Mouse (Mus musculus): ENCODE data around the gene Tnfrsf18. TPM values are rescaled to one million over a fixed set of nuclear protein-coding genes. Genes with fewer than 3 reads are reported as not detected.

Tnfrsf18 gene
- polyA plus RNA-seq, 1 experiment from 2014 or later, result 0.65 TPM

- no peak for DNase-seq (ENCODE audit: low spot score)
- H3K27ac ChIP-seq (replicated peaks; ENCODE audit: low read depth, low read length), result no peak overlapping the region
- H3K9ac ChIP-seq (ENCODE audit: low read length), result no peak overlapping the region
- H3K4me3 ChIP-seq (ENCODE audit: low read depth, low read length), result no peak overlapping the region
- no peaks in the 10 kb centered on the region for H3K4me1 ChIP-seq (ENCODE audit: control insufficient read depth, insufficient read depth, low read length)
- 89% methylated on average over 3 of the region's 3 CpGs for WGBS
- ATAC-seq (ENCODE audit: insufficient number of reproducible peaks, low FRiP score, low TSS enrichment, low read depth), result no peak
- no peak overlapping the region for H3K4me2 ChIP-seq (ENCODE audit: low read depth, severe bottlenecking)
- no peaks in the 10 kb centered on the region for H3K27me3 ChIP-seq (ENCODE audit: control insufficient read depth, insufficient read depth, low read length)
- H3K36me3 ChIP-seq (ENCODE audit: control insufficient read depth, insufficient read depth, low read length), result peaks cover 31% of the 10 kb centered on the region
- no peaks in the 10 kb centered on the region for H3K9me3 ChIP-seq (ENCODE audit: control insufficient read depth, low read length)
Measured at GRCm38 (mm10) chr4:156004109-156004508, 21.9 kb upstream of the Tnfrsf18 start.

GRCm38 (mm10) chr4:156008369-156008768 lies 17.6 kb upstream of the Tnfrsf18 start:
- no peak overlapping the region for H3K4me2 ChIP-seq (ENCODE audit: low read depth, severe bottlenecking)
- 94% methylated on average over 4 of the region's 4 CpGs for WGBS
- no peak overlapping the region for H3K4me3 ChIP-seq (ENCODE audit: low read depth, low read length)
- H3K9ac ChIP-seq (ENCODE audit: low read length), result no peak overlapping the region
- no peaks in the 10 kb centered on the region for H3K27me3 ChIP-seq (ENCODE audit: control insufficient read depth, insufficient read depth, low read length)
- no peak for ATAC-seq (ENCODE audit: insufficient number of reproducible peaks, low FRiP score, low TSS enrichment, low read depth)
- no peak overlapping the region for H3K27ac ChIP-seq (replicated peaks; ENCODE audit: low read depth, low read length)
- no peak for DNase-seq (ENCODE audit: low spot score)
- H3K4me1 ChIP-seq (ENCODE audit: control insufficient read depth, insufficient read depth, low read length), result no peaks in the 10 kb centered on the region
- no peaks in the 10 kb centered on the region for H3K9me3 ChIP-seq (ENCODE audit: control insufficient read depth, low read length)
- H3K36me3 ChIP-seq (ENCODE audit: control insufficient read depth, insufficient read depth, low read length), result peaks cover 25% of the 10 kb centered on the region

GRCm38 (mm10) chr4:156013637-156014036 lies 12.3 kb upstream of the Tnfrsf18 start, which contains the start of gene Tnfrsf4:
TSS of gene Tnfrsf4 (plus strand) at chr4:156013843.
- ATAC-seq (ENCODE audit: insufficient number of reproducible peaks, low FRiP score, low TSS enrichment, low read depth) (no peak), DNase-seq (ENCODE audit: low spot score) (no peak)
- Histone ChIP-seq H3K9ac (ENCODE audit: low read length) (no peak within 1 kb of the TSS), H3K4me3 (ENCODE audit: low read depth, low read length) (no peak within 1 kb of the TSS), H3K27ac (replicated peaks; ENCODE audit: low read depth, low read length) (no peak within 1 kb of the TSS), H3K36me3 (ENCODE audit: control insufficient read depth, insufficient read depth, low read length) (peaks cover 19% of the 10 kb centered on the region), H3K4me1 (ENCODE audit: control insufficient read depth, insufficient read depth, low read length) (no peaks in the 10 kb centered on the region), H3K27me3 (ENCODE audit: control insufficient read depth, insufficient read depth, low read length) (no peaks in the 10 kb centered on the region), H3K4me2 (ENCODE audit: low read depth, severe bottlenecking) (no peak within 1 kb of the TSS), H3K9me3 (ENCODE audit: control insufficient read depth, low read length) (no peaks in the 10 kb centered on the region)
- WGBS, result 85% methylated on average over 8 of the region's 8 CpGs

DNA sequence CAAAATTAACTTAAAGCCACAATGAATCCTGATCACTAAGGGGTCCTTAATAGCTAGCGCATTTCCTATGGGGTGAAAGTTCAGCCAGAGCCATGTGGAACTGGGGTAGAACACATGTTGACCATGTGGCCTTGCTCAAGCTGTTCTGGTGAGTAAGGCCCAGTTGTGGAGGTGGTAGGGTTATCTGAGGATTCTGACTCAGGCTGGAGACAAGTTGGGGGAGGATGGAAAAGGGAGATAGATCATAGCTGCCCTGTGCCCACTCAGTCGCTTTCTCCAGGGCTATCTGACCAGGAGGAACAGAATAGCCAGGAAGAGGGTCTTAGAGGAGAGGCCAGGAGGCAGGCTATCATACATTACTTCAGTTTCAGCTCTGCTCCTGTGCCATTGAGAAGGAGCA lies 11.5 kb upstream of the Tnfrsf18 start:
- DNase-seq (ENCODE audit: low spot score) (no peak), ATAC-seq (ENCODE audit: insufficient number of reproducible peaks, low FRiP score, low TSS enrichment, low read depth) (no peak)
- H3K27ac ChIP-seq (replicated peaks; ENCODE audit: low read depth, low read length), result no peak overlapping the region
- H3K36me3 ChIP-seq (ENCODE audit: control insufficient read depth, insufficient read depth, low read length), result peaks cover 19% of the 10 kb centered on the region
- no peaks in the 10 kb centered on the region for H3K9me3 ChIP-seq (ENCODE audit: control insufficient read depth, low read length)
- no peak overlapping the region for H3K4me3 ChIP-seq (ENCODE audit: low read depth, low read length)
- no peaks in the 10 kb centered on the region for H3K27me3 ChIP-seq (ENCODE audit: control insufficient read depth, insufficient read depth, low read length)
- H3K4me1 ChIP-seq (ENCODE audit: control insufficient read depth, insufficient read depth, low read length), result no peaks in the 10 kb centered on the region
- H3K9ac ChIP-seq (ENCODE audit: low read length), result no peak overlapping the region
- no peak overlapping the region for H3K4me2 ChIP-seq (ENCODE audit: low read depth, severe bottlenecking)
- 77% methylated on average over 2 of the region's 2 CpGs for WGBS

DNA sequence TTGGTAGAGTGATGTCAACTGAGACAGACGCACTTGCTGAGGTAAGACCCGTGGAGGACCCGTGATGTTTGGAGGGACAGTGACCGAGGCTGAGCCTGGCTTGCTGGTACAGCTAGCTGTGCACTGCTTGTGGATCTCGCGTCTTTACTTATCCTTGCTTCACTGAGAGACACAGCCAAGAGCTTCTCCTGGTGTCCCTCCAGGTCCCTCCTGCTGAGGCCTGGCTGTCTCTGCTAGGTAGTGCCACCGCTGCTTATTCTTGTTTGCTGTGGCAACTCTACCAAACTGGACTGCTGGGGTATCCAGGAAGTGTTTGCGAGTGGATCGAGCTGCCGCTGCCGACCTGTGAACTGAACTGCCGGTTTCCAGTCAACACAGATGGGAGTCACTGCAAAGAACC lies 6.2 kb upstream of the Tnfrsf18 start:
- no peak for ATAC-seq (ENCODE audit: insufficient number of reproducible peaks, low FRiP score, low TSS enrichment, low read depth)
- no peaks in the 10 kb centered on the region for H3K9me3 ChIP-seq (ENCODE audit: control insufficient read depth, low read length)
- peaks cover 3% of the 10 kb centered on the region; the same call in 1 of the 2 replicates for H3K36me3 ChIP-seq (ENCODE audit: control insufficient read depth, insufficient read depth, low read length)
- H3K4me1 ChIP-seq (ENCODE audit: control insufficient read depth, insufficient read depth, low read length), result no peaks in the 10 kb centered on the region
- H3K27ac ChIP-seq (replicated peaks; ENCODE audit: low read depth, low read length), result no peak overlapping the region
- no peak for DNase-seq (ENCODE audit: low spot score)
- WGBS, result 86% methylated on average over 12 of the region's 12 CpGs
- no peak overlapping the region for H3K9ac ChIP-seq (ENCODE audit: low read length)
- no peak overlapping the region for H3K4me3 ChIP-seq (ENCODE audit: low read depth, low read length)
- H3K27me3 ChIP-seq (ENCODE audit: control insufficient read depth, insufficient read depth, low read length), result no peaks in the 10 kb centered on the region
- H3K4me2 ChIP-seq (ENCODE audit: low read depth, severe bottlenecking), result no peak overlapping the region

DNA sequence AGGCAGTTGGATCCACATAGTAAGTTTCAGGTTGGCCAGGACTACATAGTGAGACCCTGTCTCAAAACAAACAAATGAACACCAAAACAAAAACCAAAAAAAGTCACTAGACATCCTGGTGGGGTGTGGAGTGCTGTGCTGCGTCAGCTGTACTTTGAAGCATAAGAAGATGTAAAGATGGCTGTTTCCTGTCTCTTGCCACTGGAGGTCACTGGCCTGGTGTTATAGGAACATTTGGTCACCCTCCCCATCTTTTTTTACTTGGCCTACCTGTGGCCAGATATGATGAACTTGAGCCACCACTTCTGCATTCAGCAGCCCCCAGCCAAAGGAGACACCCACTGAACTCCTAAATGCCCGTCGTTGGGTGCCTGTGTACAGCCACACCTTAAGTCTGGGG lies 4.6 kb upstream of the Tnfrsf18 start:
- WGBS, result 71% methylated on average over 3 of the region's 3 CpGs
- Histone ChIP-seq H3K27ac (replicated peaks; ENCODE audit: low read depth, low read length) (no peak overlapping the region), H3K4me3 (ENCODE audit: low read depth, low read length) (no peak overlapping the region), H3K4me1 (ENCODE audit: control insufficient read depth, insufficient read depth, low read length) (no peaks in the 10 kb centered on the region), H3K9ac (ENCODE audit: low read length) (no peak overlapping the region), H3K27me3 (ENCODE audit: control insufficient read depth, insufficient read depth, low read length) (no peaks in the 10 kb centered on the region), H3K9me3 (ENCODE audit: control insufficient read depth, low read length) (no peaks in the 10 kb centered on the region), H3K4me2 (ENCODE audit: low read depth, severe bottlenecking) (no peak overlapping the region), H3K36me3 (ENCODE audit: control insufficient read depth, insufficient read depth, low read length) (no peaks in the 10 kb centered on the region; the same call in 1 of the 2 replicates)
- DNase-seq (ENCODE audit: low spot score) (no peak), ATAC-seq (ENCODE audit: insufficient number of reproducible peaks, low FRiP score, low TSS enrichment, low read depth) (no peak)

- Histone ChIP-seq H3K27ac (replicated peaks; ENCODE audit: low read depth, low read length) (no peak overlapping the region), H3K36me3 (ENCODE audit: control insufficient read depth, insufficient read depth, low read length) (no peaks in the 10 kb centered on the region; the same call in 1 of the 2 replicates), H3K4me2 (ENCODE audit: low read depth, severe bottlenecking) (no peak overlapping the region), H3K27me3 (ENCODE audit: control insufficient read depth, insufficient read depth, low read length) (no peaks in the 10 kb centered on the region), H3K9ac (ENCODE audit: low read length) (no peak overlapping the region), H3K9me3 (ENCODE audit: control insufficient read depth, low read length) (no peaks in the 10 kb centered on the region), H3K4me1 (ENCODE audit: control insufficient read depth, insufficient read depth, low read length) (no peaks in the 10 kb centered on the region), H3K4me3 (ENCODE audit: low read depth, low read length) (no peak overlapping the region)
- WGBS, result 62% methylated on average over 9 of the region's 9 CpGs
- ATAC-seq (ENCODE audit: insufficient number of reproducible peaks, low FRiP score, low TSS enrichment, low read depth), result no peak
- DNase-seq (ENCODE audit: low spot score), result no peak
Measured at GRCm38 (mm10) chr4:156021942-156022419, 4.0 kb upstream of the Tnfrsf18 start.

- Histone ChIP-seq H3K9ac (ENCODE audit: low read length) (no peak overlapping the region), H3K4me2 (ENCODE audit: low read depth, severe bottlenecking) (no peak overlapping the region), H3K27me3 (ENCODE audit: control insufficient read depth, insufficient read depth, low read length) (no peaks in the 10 kb centered on the region), H3K4me1 (ENCODE audit: control insufficient read depth, insufficient read depth, low read length) (no peaks in the 10 kb centered on the region), H3K27ac (replicated peaks; ENCODE audit: low read depth, low read length) (no peak overlapping the region), H3K4me3 (ENCODE audit: low read depth, low read length) (no peak overlapping the region), H3K36me3 (ENCODE audit: control insufficient read depth, insufficient read depth, low read length) (no peaks in the 10 kb centered on the region; the same call in 1 of the 2 replicates), H3K9me3 (ENCODE audit: control insufficient read depth, low read length) (no peaks in the 10 kb centered on the region)
- no peak for DNase-seq (ENCODE audit: low spot score)
- 85% methylated on average over 9 of the region's 9 CpGs for WGBS
- ATAC-seq (ENCODE audit: insufficient number of reproducible peaks, low FRiP score, low TSS enrichment, low read depth), result no peak
Measured at GRCm38 (mm10) chr4:156023520-156023919, 2.4 kb upstream of the Tnfrsf18 start.

DNA sequence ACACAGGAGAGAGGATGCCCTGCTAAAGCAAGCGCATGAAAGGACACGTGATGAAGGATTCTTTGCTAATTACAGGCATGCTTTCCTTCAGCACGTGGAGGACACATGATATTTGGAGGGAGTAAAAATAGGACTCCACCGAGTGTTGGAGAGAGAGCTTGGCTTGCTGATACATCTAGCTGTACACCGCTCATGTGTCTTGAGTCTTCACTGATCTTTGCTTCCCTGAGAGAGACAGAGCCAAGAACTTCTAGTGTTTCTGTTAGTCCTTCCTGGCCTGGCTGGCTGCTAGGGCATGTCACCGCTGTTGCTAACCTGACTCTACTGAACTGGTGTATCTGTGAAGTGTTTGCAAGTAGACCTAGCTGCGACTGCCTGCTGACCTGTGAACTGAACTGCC lies 1.8 kb upstream of the Tnfrsf18 start:
- Histone ChIP-seq H3K9me3 (ENCODE audit: control insufficient read depth, low read length) (no peaks in the 10 kb centered on the region), H3K36me3 (ENCODE audit: control insufficient read depth, insufficient read depth, low read length) (no peaks in the 10 kb centered on the region; the same call in 1 of the 2 replicates), H3K4me1 (ENCODE audit: control insufficient read depth, insufficient read depth, low read length) (no peaks in the 10 kb centered on the region), H3K9ac (ENCODE audit: low read length) (no peak overlapping the region), H3K4me3 (ENCODE audit: low read depth, low read length) (no peak overlapping the region), H3K27ac (replicated peaks; ENCODE audit: low read depth, low read length) (no peak overlapping the region), H3K27me3 (ENCODE audit: control insufficient read depth, insufficient read depth, low read length) (no peaks in the 10 kb centered on the region), H3K4me2 (ENCODE audit: low read depth, severe bottlenecking) (no peak overlapping the region)
- DNase-seq (ENCODE audit: low spot score) (no peak), ATAC-seq (ENCODE audit: insufficient number of reproducible peaks, low FRiP score, low TSS enrichment, low read depth) (no peak)
- 91% methylated on average over 7 of the region's 7 CpGs for WGBS
